Mouse (Mus musculus) right cerebral cortex, adult 2 months (tissue): Measurements from ENCODE around the gene 2610001J05Rik.
A peak's percentile ranks its signal among the peaks of the same experiment; 100 is the strongest.
"Not testable (repeated sequence)": the region's sequence is repeated elsewhere in the genome, so short reads cannot be mapped to it uniquely, and the experiment has no call there.

Experiments
- DNase-seq, 2 experiments: peaks; one replicate each; pipeline ENCODE4 v3.0.0; 2021 to 2022; ENCODE audit warnings: low spot score in 2 of 2

The 2610001J05Rik gene

DNA sequence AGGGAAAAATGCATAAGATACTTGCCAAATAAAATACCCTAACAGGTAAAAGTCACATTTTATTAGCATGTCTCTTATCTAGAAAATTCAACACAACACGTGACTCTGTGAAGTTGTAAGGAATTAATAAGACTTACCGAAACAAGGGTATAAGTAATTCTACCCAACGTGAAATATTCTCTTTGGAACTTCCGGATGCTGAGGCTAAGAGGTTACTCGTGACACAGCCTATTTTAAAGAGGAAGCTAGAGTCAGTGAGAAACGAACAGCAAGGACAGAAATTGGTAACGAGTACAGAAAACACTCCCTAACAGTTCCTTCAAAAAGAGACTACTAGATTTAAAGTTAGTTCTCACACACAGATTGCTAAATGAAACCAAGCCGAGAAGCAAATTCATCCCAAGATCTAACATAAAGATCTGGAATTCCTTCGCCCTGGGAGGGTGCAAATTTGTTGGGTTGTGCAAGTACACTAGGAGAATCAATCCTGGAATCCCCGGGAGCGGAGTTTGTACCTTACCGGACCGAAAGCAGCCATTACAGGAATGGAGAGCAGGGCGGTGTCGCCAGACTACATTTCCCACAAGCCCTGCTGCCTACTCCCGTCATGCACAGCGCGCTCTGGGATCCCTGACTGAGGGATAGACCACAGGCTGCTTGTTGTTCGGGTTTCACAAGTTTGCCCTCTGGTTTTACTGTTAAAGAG, at the start of gene 2610001J05Rik:
Gene 2610001J05Rik (minus strand): TSS at position 600 of the 706 bp plus-strand sequence.
- peak; percentile 93 to 95 for DNase-seq

DNA sequence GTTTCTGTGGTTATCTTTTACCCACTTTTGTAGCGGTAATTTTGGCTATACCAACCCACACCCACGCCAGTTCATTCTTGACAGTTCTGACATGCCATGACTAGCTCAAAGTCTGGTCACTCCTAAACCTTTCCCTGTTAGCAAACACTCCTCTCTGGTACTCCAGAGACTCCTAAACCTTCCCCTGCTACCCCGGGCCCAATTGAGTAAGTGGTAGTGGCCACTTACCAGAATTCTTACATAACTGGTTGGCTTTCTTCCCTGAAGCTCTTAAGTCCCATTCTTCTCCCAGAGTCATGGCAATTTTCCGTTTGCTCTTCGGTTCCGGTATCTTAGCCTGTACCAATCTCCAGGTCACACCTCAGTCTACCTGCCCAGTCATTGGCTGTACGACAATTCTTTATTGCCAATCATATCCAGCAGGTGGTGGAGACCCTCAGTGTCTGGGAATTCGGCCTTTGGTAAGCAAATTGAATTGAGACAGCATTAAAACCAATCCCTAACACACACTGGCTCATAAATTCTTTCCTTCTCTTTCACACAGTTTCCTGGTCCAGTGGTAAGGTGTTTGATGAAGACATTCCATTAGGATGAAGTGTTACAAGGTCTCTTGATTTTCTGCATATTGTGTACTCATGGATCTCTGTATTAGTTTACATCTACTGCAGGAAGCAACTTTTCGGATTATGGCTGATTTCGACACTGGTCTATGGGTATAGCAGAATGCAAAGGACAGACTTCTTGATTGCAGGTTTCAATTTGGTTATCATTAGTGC, 38.6 kb upstream of the 2610001J05Rik start:
- no peak for DNase-seq

DNA sequence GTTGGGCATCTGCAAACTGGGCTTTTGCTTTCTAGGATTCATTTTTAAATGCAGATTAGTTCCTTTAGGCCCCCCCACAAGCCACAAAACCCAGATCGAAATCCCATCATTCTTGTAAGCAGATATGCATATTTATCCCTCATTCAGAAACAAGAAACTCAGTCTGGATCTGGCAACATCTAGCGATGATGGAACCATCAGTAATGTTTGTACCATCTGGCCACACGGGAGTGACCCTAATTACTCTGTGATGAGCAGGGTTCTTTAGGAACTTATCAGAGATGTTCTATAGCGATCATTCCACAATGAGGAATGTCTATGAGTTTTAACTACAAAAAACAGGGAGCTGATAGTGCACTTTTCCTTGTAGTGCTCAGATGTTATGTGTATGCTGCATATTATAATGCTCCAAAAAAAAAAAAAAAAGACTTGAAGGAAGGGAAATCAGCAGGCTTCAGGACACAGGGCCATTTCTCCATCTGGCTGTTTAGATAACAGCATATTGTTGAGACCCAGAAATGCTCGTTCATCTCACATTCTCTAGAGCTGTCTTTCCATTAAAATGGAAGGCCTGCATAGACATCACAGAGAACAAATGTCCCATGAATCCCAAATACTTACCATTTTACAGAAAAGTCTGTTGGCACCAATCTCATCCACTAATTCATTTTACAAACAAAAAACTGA, 31.8 kb upstream of the 2610001J05Rik start:
- DNase-seq = no peak

DNA sequence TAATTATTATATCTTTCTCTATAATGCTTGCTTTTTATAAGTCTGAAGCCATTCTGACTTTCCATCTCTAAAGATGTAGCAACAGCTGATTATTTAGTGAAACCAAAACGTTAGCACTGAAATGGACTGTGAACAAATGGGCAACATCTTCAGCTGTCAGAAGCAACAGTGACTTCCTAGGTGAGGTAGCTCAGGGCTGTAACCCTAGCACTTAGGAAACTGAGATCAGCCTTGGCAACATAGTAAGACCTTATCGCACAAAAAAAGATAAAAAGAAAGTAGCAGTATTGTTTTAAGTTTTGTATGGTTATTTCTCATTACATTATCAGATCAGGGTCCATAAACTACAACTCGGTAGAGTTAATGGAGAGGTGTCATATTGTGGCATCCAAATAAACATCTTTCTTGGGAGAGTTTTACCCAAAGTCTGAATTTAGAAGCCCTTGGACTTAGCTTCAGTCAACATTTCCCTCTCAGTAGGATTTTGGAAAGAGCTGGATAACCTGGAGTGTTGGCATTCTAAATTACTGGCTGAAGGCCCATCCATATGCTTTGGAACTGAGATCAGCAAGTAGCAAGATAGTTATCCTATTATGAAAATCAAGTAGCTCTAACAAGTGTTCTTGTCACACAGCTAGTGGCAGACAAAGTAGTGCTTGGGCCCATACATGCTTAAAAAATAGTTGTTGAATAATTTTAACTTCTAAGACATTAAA, 13.7 kb upstream of the 2610001J05Rik start:
- no peak for DNase-seq

DNA sequence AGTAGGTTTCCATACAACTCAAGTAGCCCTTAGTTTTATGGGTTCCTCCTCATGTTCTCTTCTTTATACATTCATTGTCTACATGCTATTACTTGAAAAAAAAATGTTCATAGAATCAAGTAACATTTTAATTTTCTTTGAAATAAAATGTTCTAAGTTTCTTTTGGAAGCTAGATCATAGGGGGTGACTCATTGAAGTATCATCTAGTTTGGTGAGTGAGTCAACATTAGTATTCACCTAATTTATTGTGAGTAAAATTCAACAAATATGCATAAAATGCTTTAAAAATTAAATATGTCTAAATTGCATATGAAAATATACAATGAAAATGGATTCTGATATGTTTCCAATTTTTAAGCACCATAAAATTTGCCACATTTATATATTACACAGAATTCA, 11.6 kb upstream of the 2610001J05Rik start:
- DNase-seq = no peak

DNA sequence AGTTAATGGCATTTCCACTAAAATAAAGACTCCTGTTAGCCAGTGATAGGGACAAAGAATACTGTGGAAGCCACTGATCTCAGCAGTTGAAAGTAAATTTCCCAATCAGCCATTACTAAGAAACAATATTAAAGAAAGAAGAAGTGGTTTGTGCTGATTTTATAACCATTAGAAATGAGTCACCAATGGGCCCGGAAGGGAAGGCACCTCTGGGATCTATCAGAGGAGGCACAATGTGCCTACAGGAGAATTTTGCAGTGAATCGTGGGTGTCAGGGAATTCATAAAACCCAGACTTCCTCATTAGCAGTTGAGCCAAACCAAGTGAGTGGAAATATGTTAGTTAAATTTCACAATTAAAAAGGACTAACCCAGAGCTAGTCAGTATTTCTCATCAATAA, 2.6 kb upstream of the 2610001J05Rik start:
- no peak for DNase-seq

DNA sequence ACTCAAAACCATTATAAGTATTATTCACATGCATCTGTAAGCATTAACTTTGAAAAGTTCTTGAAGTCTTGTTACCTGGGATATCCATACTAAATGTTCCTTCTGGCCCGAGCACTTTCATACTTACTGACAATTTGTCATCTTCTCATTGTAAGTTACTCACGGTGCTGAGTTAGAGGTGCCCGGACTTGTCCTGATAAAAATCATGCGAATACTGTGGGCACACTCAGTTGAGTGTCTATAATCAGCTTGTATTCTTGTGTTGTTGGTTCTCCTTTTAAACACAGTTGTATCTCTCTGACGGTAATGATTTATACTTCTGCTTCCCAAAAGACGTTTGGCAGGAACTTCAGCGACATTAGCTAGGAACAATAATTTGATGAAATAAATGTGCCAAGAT, 758 bp upstream of the 2610001J05Rik start:
- peak in 1 of 2 experiments; percentile 5 for DNase-seq

DNA sequence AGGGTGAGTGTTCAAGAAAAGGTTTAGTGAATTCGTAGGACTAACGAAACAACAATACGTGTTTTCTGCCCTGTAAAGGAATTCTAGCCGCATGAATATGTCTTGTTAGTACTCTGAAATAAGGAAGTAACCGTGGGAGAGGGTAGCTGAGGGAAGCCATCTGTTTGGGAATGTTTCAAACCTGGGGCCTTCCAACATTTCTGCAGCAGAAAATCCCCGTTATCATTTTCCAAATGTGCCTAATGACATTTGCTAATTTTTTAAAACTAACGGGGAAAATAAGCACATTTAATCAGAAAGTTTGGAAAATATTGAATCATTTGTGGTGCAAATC, 274 bp upstream of the 2610001J05Rik start:
- DNase-seq = no peak

GRCm38 (mm10) chr6:13870289-13870741, 1.0 kb downstream of the 2610001J05Rik start:
- DNase-seq = peak; percentile 8 to 22

DNA sequence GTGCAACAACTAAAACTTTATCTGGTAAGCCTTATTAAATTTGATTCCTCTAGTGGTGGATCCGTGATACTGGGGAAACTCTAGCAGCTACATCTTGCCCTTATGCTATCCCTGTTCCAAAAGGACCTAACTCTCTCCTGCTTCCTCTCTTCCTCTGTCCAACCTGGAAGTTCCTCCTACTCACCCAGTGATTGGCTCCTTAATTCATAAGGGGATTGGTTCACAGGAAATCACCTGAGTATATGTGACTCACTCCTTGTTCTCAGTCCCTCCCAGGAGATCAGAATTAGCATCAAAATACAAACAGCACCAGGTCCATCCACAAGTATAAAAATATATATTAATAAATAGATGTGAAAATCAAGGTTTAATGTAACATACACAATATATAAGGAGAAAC, 10.7 kb downstream of the 2610001J05Rik start:
- DNase-seq = no peak

GRCm38 (mm10) chr6:13859877-13860585, 11.3 kb downstream of the 2610001J05Rik start:
- DNase-seq = no peak

DNA sequence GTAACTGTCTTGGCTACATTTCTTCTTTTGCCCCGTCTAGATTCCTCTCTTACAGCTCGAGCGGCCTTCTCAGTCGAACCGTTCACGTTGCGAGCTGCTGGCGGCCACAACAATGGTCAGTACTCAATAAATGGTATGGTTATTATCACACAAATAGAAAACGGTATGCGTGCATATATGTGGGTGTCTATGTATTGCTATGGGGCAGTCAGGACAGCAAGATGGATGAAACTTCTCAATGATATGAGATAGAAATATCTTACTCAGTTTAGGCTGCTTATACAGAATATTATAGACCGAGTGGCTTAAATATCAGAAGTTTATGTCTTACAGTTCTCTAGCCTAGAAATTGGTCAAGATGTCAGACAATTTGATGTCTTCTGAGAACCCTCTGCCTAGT, 17.1 kb downstream of the 2610001J05Rik start:
- DNase-seq = no peak

GRCm38 (mm10) chr6:13853244-13853643, 18.1 kb downstream of the 2610001J05Rik start:
- DNase-seq = no peak

DNA sequence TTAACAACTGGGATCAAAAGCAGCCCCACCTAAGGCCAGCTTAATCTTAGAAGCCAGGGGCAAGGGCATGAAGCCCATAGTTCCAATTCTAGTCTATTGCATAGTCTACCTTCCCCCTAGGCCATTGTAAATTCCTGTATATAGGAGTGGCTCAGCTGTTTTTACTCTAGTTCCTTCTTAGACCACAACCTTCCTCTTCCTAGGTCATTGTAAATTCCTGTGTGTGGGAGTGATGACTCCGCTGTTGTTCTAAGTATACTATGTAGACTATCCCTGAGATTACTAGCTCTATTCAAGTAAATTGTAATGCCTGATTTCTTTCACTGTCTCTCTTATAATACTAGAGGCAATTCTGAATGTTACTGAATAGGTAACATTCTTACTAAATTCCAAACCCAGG, 25.3 kb downstream of the 2610001J05Rik start:
- not testable (repeated sequence) for DNase-seq

DNA sequence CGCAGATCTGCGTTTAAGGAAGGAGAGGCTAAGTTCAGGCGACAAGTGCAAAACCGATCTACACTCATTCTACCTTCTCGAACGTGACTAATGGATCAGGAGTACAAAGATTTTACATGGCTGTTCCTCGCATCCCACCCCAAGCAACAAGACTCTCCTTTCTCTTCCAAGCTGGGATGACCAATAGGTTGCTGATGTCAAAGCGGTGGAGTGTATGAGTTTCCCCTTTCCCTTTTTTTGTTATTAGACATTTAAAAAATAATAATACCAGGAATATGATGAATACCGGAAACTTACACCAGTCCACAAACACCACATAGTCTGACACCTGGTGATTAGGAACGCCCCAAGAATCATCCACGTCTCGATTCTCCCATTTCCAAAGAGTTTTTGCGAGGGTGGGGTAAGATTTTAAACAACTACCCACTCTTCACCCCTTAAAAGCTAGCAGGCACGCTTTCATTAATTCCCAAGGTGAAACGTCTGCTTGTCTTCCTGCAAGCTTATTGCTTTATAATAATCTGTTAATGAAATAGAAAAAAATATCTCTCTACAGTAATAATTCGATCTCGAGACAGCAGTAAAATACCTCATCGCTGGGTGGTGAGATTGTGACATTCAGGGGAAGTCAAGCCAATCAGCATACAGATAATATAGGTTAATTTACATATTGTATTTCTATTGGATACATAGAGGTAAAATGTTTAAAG, 31.8 kb downstream of the 2610001J05Rik start, which contains the start of gene Gpr85:
Gene Gpr85 (minus strand): TSS at position 598 of the 710 bp plus-strand sequence.
- DNase-seq = peak; percentile 32 to 47

GRCm38 (mm10) chr6:13838677-13839344, 32.5 kb downstream of the 2610001J05Rik start:
- DNase-seq = peak; percentile 77 to 78

DNA sequence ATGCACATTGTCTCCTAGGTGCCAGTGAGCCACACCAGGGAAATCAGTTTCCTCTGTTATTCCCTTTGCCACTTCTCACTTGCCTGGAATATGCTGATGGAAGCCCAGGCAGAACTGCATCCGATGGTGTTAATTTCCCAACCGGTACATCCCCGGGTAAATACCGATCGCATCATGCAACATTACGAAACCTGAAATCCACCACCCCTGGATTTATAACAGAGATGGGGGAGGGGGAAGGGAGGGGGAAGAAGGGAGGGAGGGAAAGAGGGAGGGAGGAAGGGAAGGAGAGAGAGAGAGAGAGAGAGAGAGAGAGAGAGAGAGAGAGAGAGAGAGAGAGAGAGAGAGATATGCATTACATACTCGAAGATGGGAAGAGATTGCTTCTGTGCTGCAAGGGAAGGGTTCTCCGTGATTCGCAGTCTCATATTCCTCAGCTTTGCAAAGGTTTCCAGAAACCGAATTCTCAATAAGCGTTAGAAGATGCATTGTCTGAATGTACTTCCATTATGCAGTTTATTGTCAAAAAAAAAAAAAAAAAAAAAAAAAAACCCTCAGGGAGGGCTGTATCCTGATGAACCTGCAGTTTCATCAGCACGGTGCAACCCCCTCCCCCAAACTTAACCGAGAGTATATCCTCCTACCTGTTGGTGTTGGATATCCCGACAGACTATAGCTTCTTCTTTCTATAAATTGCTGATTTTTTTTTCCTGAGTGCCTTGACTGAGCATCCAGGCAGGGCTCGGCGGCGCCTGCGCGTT, 33.2 kb downstream of the 2610001J05Rik start:
- peak in 1 of 2 experiments; percentile 43 for DNase-seq

DNA sequence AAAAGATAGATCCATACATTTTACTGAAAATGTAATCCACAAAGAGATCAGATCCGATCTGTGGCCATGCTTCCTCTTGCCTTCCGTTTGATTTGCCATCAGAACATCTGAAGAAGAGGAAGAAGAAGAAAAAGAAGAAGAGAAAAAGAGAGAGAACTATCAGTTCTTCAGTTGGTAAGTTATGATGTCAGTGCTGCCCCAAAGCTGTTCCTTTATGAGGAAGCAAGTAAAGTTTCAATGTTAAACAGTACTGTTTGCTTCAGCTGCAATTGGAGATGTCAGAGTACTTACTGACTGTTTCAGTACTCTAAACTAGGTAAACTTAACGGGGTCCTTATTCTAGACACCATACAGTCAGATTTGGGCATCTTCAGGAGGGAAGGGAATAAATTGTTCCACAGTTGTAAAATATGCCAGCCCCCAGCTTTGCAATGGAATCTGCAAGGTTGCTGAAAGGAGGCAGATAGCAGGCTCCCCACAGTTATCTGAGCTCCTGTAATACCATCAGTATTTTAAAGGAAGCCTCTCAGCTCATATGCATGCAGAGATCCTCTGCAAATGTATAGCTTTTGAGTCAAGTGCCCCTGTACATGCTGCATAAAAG, 34.2 kb downstream of the 2610001J05Rik start:
- DNase-seq = peak in 1 of 2 experiments; percentile 23
